Mouse (Mus musculus) forebrain, postnatal 0 days (tissue): ENCODE results near the gene Wbp1. TPM values are rescaled to one million over a fixed set of nuclear protein-coding genes. Genes with fewer than 3 reads are reported as not detected.

Experiments used
- ATAC-seq: fragments of 200-750 bp; cut with Nextera tagmentation; 2 replicates; pipeline ENCODE4 v1.8.0; 2017; ENCODE audit warnings: mild to moderate bottlenecking, moderate library complexity
- DNase-seq: peaks from one replicate; pipeline ENCODE4 v3.0.0-alpha.2; 2015
- H3K27ac ChIP-seq: fragments of 300-500 bp; sonication (generic); 2 replicates; pipeline ENCODE4 v1.5.1; 2014; ENCODE audit warnings: low read depth, mild to moderate bottlenecking, antibody characterized with exemption, low read length, moderate library complexity, mixed read lengths
- H3K27me3 ChIP-seq: fragments of 300-500 bp; sonication (generic); 2 replicates; pipeline ENCODE4 v1.6.1; 2014; ENCODE audit warnings: mild to moderate bottlenecking, low read length, mixed read lengths; ENCODE audit not compliant: insufficient read depth
- H3K36me3 ChIP-seq: fragments of 300-500 bp; sonication (generic); 2 replicates; pipeline ENCODE4 v1.6.1; 2014; ENCODE audit warnings: mild to moderate bottlenecking, moderate library complexity; ENCODE audit not compliant: insufficient read depth
- H3K4me1 ChIP-seq: fragments of 300-500 bp; sonication (generic); 2 replicates; pipeline ENCODE4 v1.6.1; 2014; ENCODE audit warnings: antibody characterized with exemption; ENCODE audit not compliant: insufficient read depth
- H3K4me2 ChIP-seq: fragments of 300-500 bp; sonication (generic); 2 replicates; pipeline ENCODE4 v1.6.1; 2014; ENCODE audit warnings: low read depth, mild to moderate bottlenecking, moderate library complexity
- H3K4me3 ChIP-seq: fragments of 300-500 bp; sonication (generic); 2 replicates; pipeline ENCODE4 v1.5.1; 2014; ENCODE audit warnings: low read depth, low read length, mixed read lengths
- H3K9ac ChIP-seq: fragments of 300-500 bp; sonication (generic); 2 replicates; pipeline ENCODE4 v1.6.1; 2014; ENCODE audit warnings: mild to moderate bottlenecking
- H3K9me3 ChIP-seq: fragments of 300-500 bp; sonication (generic); 2 replicates; pipeline ENCODE4 v1.6.1; 2016; ENCODE audit warnings: low read length
- CTCF ChIP-seq: sonication (generic); IDR thresholded peaks from 2 replicates; pipeline ENCODE4 v1.5.1; 2016; ENCODE audit warnings: antibody characterized with exemption, control low read depth, low read depth
- WGBS: fragments of 180-500 bp; shearing (Covaris S2); extraction: QIAGEN DNeasy Blood & Tissue Kit; methylation state at CpG from one replicate; pipeline ENCODE4 v1.1.7; 2014; 5-methylcytosine and 5-hydroxymethylcytosine counted together
- polyA plus RNA-seq: library from polyadenylated mRNA; unstranded; fragments of >200 nt; fragmentation: Nextera tagmentation; extraction: Ambion mirVana; gene quantifications from 2 replicates; pipeline ENCODE4 v1.2.1, GENCODE M21; 2015
- total RNA-seq: library from RNA; depleted of rRNA; stranded (reverse); fragments of >200 nt; gene quantifications from 2 replicates; pipeline ENCODE4 v1.2.3, GENCODE M21; 2014

Gene Wbp1
- total and polyA plus RNA-seq, 2 experiments from 2014 or later = 109 to 151 TPM

GRCm38 (mm10) chr6:83142211-83142731 is 20.9 kb upstream of the Wbp1 start:
- peak overlapping the region; percentile 34 for H3K4me3 ChIP-seq
- DNase-seq (peak; percentile 68), ATAC-seq (peak; percentile 81)
- no peaks in the 10 kb centered on the region for H3K36me3 ChIP-seq
- H3K4me1 ChIP-seq = no peaks in the 10 kb centered on the region
- H3K4me2 ChIP-seq = peak overlapping the region; percentile 66
- H3K27ac ChIP-seq = no peak overlapping the region
- WGBS = 2% methylated on average over 41 of the region's 41 CpGs
- H3K9me3 ChIP-seq = no peaks in the 10 kb centered on the region
- H3K27me3 ChIP-seq = peaks cover 4% of the 10 kb centered on the region
- TF ChIP-seq CTCF = peak; percentile 14; the same call in 1 of the 2 replicates
- H3K9ac ChIP-seq = peak overlapping the region; percentile 65

- ATAC-seq = no peak
- no peaks in the 10 kb centered on the region for H3K9me3 ChIP-seq
- H3K4me2 ChIP-seq = peak overlapping the region; percentile 66
- no peak overlapping the region for H3K27ac ChIP-seq
- no peak for TF ChIP-seq CTCF
- WGBS = 30% methylated on average over 4 of the region's 4 CpGs
- H3K9ac ChIP-seq = peak overlapping the region; percentile 65
- no peaks in the 10 kb centered on the region for H3K4me1 ChIP-seq
- H3K4me3 ChIP-seq = peak overlapping the region; percentile 34
- H3K27me3 ChIP-seq = peaks cover 4% of the 10 kb centered on the region
- DNase-seq = no peak
- H3K36me3 ChIP-seq = no peaks in the 10 kb centered on the region
Measured at GRCm38 (mm10) chr6:83141636-83142035, 20.3 kb upstream of the Wbp1 start.

GRCm38 (mm10) chr6:83140044-83140443 is 18.7 kb upstream of the Wbp1 start:
- Histone ChIP-seq H3K9ac (no peak overlapping the region), H3K4me3 (no peak overlapping the region), H3K9me3 (no peaks in the 10 kb centered on the region), H3K27ac (no peak overlapping the region), H3K36me3 (no peaks in the 10 kb centered on the region), H3K4me2 (no peak overlapping the region), H3K27me3 (peaks cover 11% of the 10 kb centered on the region), H3K4me1 (no peaks in the 10 kb centered on the region)
- 80% methylated on average over 8 of the region's 8 CpGs for WGBS
- TF ChIP-seq CTCF = no peak
- DNase-seq (no peak), ATAC-seq (no peak)

- peak overlapping the region; percentile 48 for H3K4me2 ChIP-seq
- H3K9me3 ChIP-seq = no peaks in the 10 kb centered on the region
- WGBS = 7% methylated on average over 11 of the region's 11 CpGs
- H3K27me3 ChIP-seq = peaks cover 14% of the 10 kb centered on the region
- no peak for TF ChIP-seq CTCF
- H3K9ac ChIP-seq = 0 out of 2 replicates have a peak overlapping the region, but pooled peaks have one; percentile 48
- DNase-seq (no peak), ATAC-seq (0 out of 2 replicates have a peak, but pooled peaks have one; percentile 5)
- H3K4me3 ChIP-seq = 0 out of 2 replicates have a peak overlapping the region, but pooled peaks have one; percentile 26
- no peaks in the 10 kb centered on the region for H3K4me1 ChIP-seq
- no peaks in the 10 kb centered on the region for H3K36me3 ChIP-seq
- peak overlapping the region; percentile 66 for H3K27ac ChIP-seq
Measured at GRCm38 (mm10) chr6:83138056-83138455, 16.7 kb upstream of the Wbp1 start.

GRCm38 (mm10) chr6:83137576-83137950 is 16.2 kb upstream of the Wbp1 start:
- peak; percentile 57 for ATAC-seq
- WGBS = 4% methylated on average over 12 of the region's 12 CpGs
- no peak for TF ChIP-seq CTCF
- H3K4me2 ChIP-seq = peak overlapping the region; percentile 48
- no peaks in the 10 kb centered on the region for H3K4me1 ChIP-seq
- H3K27me3 ChIP-seq = peaks cover 14% of the 10 kb centered on the region
- peak overlapping the region; percentile 26 for H3K4me3 ChIP-seq
- peak overlapping the region; percentile 72 for H3K27ac ChIP-seq
- no peaks in the 10 kb centered on the region for H3K36me3 ChIP-seq
- peak overlapping the region; percentile 48; the same call in 1 of the 2 replicates for H3K9ac ChIP-seq
- peak; percentile 42 for DNase-seq
- H3K9me3 ChIP-seq = no peaks in the 10 kb centered on the region

- Histone ChIP-seq H3K9ac (peak overlapping the region; percentile 48), H3K27ac (peak overlapping the region; percentile 72), H3K27me3 (peaks cover 14% of the 10 kb centered on the region), H3K36me3 (no peaks in the 10 kb centered on the region), H3K9me3 (no peaks in the 10 kb centered on the region), H3K4me3 (peak overlapping the region; percentile 26), H3K4me1 (no peaks in the 10 kb centered on the region), H3K4me2 (peak overlapping the region; percentile 48)
- no peak for TF ChIP-seq CTCF
- WGBS = 2% methylated on average over 26 of the region's 26 CpGs
- ATAC-seq (peak; percentile 64), DNase-seq (peak; percentile 44)
Measured at GRCm38 (mm10) chr6:83136881-83137575, 15.7 kb upstream of the Wbp1 start.

- H3K9ac ChIP-seq = no peak overlapping the region
- no peak for ATAC-seq
- no peak overlapping the region; the same call in 1 of the 2 replicates for H3K27ac ChIP-seq
Measured at GRCm38 (mm10) chr6:83136291-83136880, 15.0 kb upstream of the Wbp1 start.

More at GRCm38 (mm10) chr6:83136291-83136880, 15.0 kb upstream of the Wbp1 start:
- Histone ChIP-seq H3K27me3 (peaks cover 10% of the 10 kb centered on the region), H3K36me3 (no peaks in the 10 kb centered on the region), H3K4me1 (no peaks in the 10 kb centered on the region), H3K4me3 (no peak overlapping the region), H3K9me3 (no peaks in the 10 kb centered on the region), H3K4me2 (peak overlapping the region; percentile 48; the same call in 1 of the 2 replicates)
- 22% methylated on average over 5 of the region's 5 CpGs for WGBS
- no peak for TF ChIP-seq CTCF
- no peak for DNase-seq
